Mouse (Mus musculus): ENCODE measurements around the gene Gm16223.

- TF ChIP-seq POLR2A (IDR thresholded peaks at IDR 0.05; ENCODE audit: low read depth, low read length) (no peak), CTCF (IDR thresholded peaks at IDR 0.05; ENCODE audit: extremely low read depth, insufficient read length, insufficient replicate concordance, low read depth, low read length) (no peak)
Observed at GRCm38 (mm10) chr5:42067075-42067474, 685 bp upstream of the Gm16223 start.
